Comparison of ENCODE assay signal across 8 mouse cellular contexts in genomic region chr10:121476968-121477337, GRCm38 (mm10). TPM values are rescaled to one million over a fixed set of nuclear protein-coding genes. Genes with fewer than 3 reads are reported as not detected.
DNase-seq lines count a peak whose midpoint lies in the region; ATAC-seq and TF ChIP-seq lines count a peak whose summit lies in the region.

No protein-coding gene starts in this region.

- H3K9me3 ChIP-seq in kidney, embryonic 15.5 days (replicated peaks): no peaks in the 10 kb centered on the region
- H3K9me3 ChIP-seq in hindbrain, embryonic 15.5 days: no peaks in the 10 kb centered on the region
- H3K9me3 ChIP-seq in midbrain, embryonic 15.5 days: no peaks in the 10 kb centered on the region

- 0 out of 2 replicates have a peak overlapping the region, but pooled peaks have one; percentile 31 for H3K9ac ChIP-seq in kidney, embryonic 15.5 days
- H3K9ac ChIP-seq in hindbrain, embryonic 15.5 days: no peak overlapping the region
- H3K9ac ChIP-seq in midbrain, embryonic 15.5 days: no peak overlapping the region

- peak overlapping the region; percentile 83 for H3K4me3 ChIP-seq in kidney, embryonic 15.5 days (replicated peaks)
- peak overlapping the region; percentile 84 for H3K4me3 ChIP-seq in bone marrow macrophage, adult 2 months (ENCODE audit: insufficient read depth, low read length)
- H3K4me3 ChIP-seq in hindbrain, embryonic 15.5 days: peak overlapping the region; percentile 62
- H3K4me3 ChIP-seq in midbrain, embryonic 15.5 days: peak overlapping the region; percentile 63

- ATAC-seq in kidney, embryonic 15.5 days (replicated peaks; ENCODE audit: low FRiP score): no peak
- no peak for ATAC-seq in hindbrain, embryonic 15.5 days (ENCODE audit: low FRiP score, low read depth)
- ATAC-seq in midbrain, embryonic 15.5 days (replicated peaks): peak; percentile 8; the same call in 1 of the 2 replicates

- no peak for DNase-seq in kidney, adult 8-10 months
- no peak for DNase-seq in cerebellum, adult 11-12 months
- no peak for DNase-seq in embryo, embryonic 11 days
- no peak for DNase-seq in cerebellum, postnatal 14 days

- H3K4me2 ChIP-seq in kidney, embryonic 15.5 days: peak overlapping the region; percentile 93
- peak overlapping the region; percentile 97 for H3K4me2 ChIP-seq in hindbrain, embryonic 15.5 days
- H3K4me2 ChIP-seq in midbrain, embryonic 15.5 days: peak overlapping the region; percentile 85

- WGBS in kidney, embryonic 15.5 days: 21% methylated on average over 8 of the region's 8 CpGs
- WGBS in hindbrain, embryonic 15.5 days: 16% methylated on average over 8 of the region's 8 CpGs
- 14% methylated on average over 8 of the region's 8 CpGs for WGBS in midbrain, embryonic 15.5 days

- H3K27ac ChIP-seq in kidney, embryonic 15.5 days: peak overlapping the region; percentile 87
- peak overlapping the region; percentile 93 for H3K27ac ChIP-seq in bone marrow macrophage, adult 2 months (ENCODE audit: insufficient read depth, low read depth, low read length)
- H3K27ac ChIP-seq in hindbrain, embryonic 15.5 days (replicated peaks): peak overlapping the region; percentile 60
- H3K27ac ChIP-seq in midbrain, embryonic 15.5 days: no peak overlapping the region

- H3K27me3 ChIP-seq in kidney, embryonic 15.5 days: no peaks in the 10 kb centered on the region
- H3K27me3 ChIP-seq in hindbrain, embryonic 15.5 days: peaks cover 4% of the 10 kb centered on the region; the same call in 1 of the 2 replicates
- peaks cover 18% of the 10 kb centered on the region for H3K27me3 ChIP-seq in midbrain, embryonic 15.5 days (replicated peaks)

- H3K36me3 ChIP-seq in kidney, embryonic 15.5 days: no peaks in the 10 kb centered on the region
- no peaks in the 10 kb centered on the region for H3K36me3 ChIP-seq in hindbrain, embryonic 15.5 days
- H3K36me3 ChIP-seq in midbrain, embryonic 15.5 days (replicated peaks): no peaks in the 10 kb centered on the region

- no peak for TF ChIP-seq POLR2A in bone marrow macrophage, adult 2 months (IDR thresholded peaks at IDR 0.05; ENCODE audit: borderline replicate concordance, low read depth, low read length)

- no peak for TF ChIP-seq CTCF in bone marrow macrophage, adult 2 months (IDR thresholded peaks at IDR 0.05; ENCODE audit: low read depth, low read length)

- H3K4me1 ChIP-seq in kidney, embryonic 15.5 days: peaks cover 48% of the 10 kb centered on the region
- H3K4me1 ChIP-seq in bone marrow macrophage, adult 2 months (ENCODE audit: control insufficient read depth, insufficient read depth, low read length): peaks cover 17% of the 10 kb centered on the region
- peaks cover 26% of the 10 kb centered on the region for H3K4me1 ChIP-seq in hindbrain, embryonic 15.5 days (replicated peaks)
- peaks cover 21% of the 10 kb centered on the region for H3K4me1 ChIP-seq in midbrain, embryonic 15.5 days

RNA-seq across cellular contexts. Expression of gene Rassf3, which starts 0.8 kb away (rescaled TPM):
- polyA plus RNA-seq in kidney, embryonic 15.5 days (2015; fragmentation: Nextera tagmentation; extraction: Ambion mirVana): 13.8 and 14.7 TPM in 2 replicates
- 59.8 and 65.1 TPM in 2 replicates for polyA plus RNA-seq in bone marrow macrophage, adult 2 months (2012; ENCODE audit: insufficient read depth, insufficient read length, missing spikeins)
- polyA plus RNA-seq in hindbrain, embryonic 15.5 days (2015; fragmentation: Nextera tagmentation; extraction: Ambion mirVana): 5.1 TPM in 2 replicates
- 4.2 and 4.4 TPM in 2 replicates for polyA plus RNA-seq in midbrain, embryonic 15.5 days (2015; fragmentation: Nextera tagmentation; extraction: Ambion mirVana)
